Mouse (Mus musculus) bone marrow, adult 2 months (tissue): Measurements from ENCODE around the gene Nelfe. TPM values are rescaled to one million over a fixed set of nuclear protein-coding genes. Genes with fewer than 3 reads are reported as not detected.
"Not testable (repeated sequence)": the region's sequence is repeated elsewhere in the genome, so short reads cannot be mapped to it uniquely, and the experiment has no call there.

ENCODE experiments used
- H3K27ac ChIP-seq: fragments of 200-500 bp; 2 replicates; pipeline ENCODE4 v1.5.1; 2012; ENCODE audit warnings: low read depth, mild to moderate bottlenecking, control low read depth, inconsistent platforms, low read length; ENCODE audit not compliant: control insufficient read depth, poor library complexity, insufficient read depth
- H3K4me1 ChIP-seq: fragments of 200-500 bp; 2 replicates; pipeline ENCODE4 v1.6.1; 2011; ENCODE audit warnings: low read length; ENCODE audit not compliant: control insufficient read depth, insufficient read depth
- H3K4me3 ChIP-seq: fragments of 200-500 bp; replicated peaks from 2 replicates; pipeline ENCODE3; 2011; ENCODE audit warnings: mild to moderate bottlenecking, low read depth, low read length, control low read depth; ENCODE audit not compliant: control insufficient read depth
- CTCF ChIP-seq: fragments of 200-500 bp; IDR thresholded peaks from 2 replicates; pipeline ENCODE4 v1.5.1; 2011; ENCODE audit warnings: low read length, control low read depth; ENCODE audit not compliant: control insufficient read depth, insufficient read depth
- POLR2A ChIP-seq: fragments of 200-500 bp; IDR thresholded peaks from 2 replicates; pipeline ENCODE4 v1.6.1; 2011; ENCODE audit warnings: low read depth, mild to moderate bottlenecking, control low read depth, low read length, borderline replicate concordance; ENCODE audit not compliant: control insufficient read depth
- WGBS: fragments of 180-500 bp; shearing (Covaris S2); methylation state at CpG from one replicate; pipeline ENCODE4 v1.1.7; 2018; 5-methylcytosine and 5-hydroxymethylcytosine counted together
- polyA plus RNA-seq: library from polyadenylated mRNA; stranded (reverse); fragments of >200 nt; gene quantifications from 2 replicates; pipeline ENCODE4 v1.2.4, GENCODE M21; 2011; ENCODE audit warnings: low replicate concordance; ENCODE audit not compliant: missing spikeins, insufficient read depth, insufficient read length

Nelfe gene
- polyA plus RNA-seq, 1 experiment = 42.2 TPM

- no peak for TF ChIP-seq POLR2A
- no peak for TF ChIP-seq CTCF
- Histone ChIP-seq H3K27ac (peak overlapping the region; percentile 76), H3K4me1 (peaks cover 5% of the 10 kb centered on the region), H3K4me3 (peak overlapping the region; percentile 84)
- under 1% methylated on average over 5 of the region's 5 CpGs for WGBS
These were observed 49.7 kb downstream of the Nelfe start for GRCm38 (mm10) chr17:34899890-34900243.

- not testable (repeated sequence) for H3K27ac ChIP-seq, H3K4me1 ChIP-seq, H3K4me3 ChIP-seq
These were observed 50.6 kb downstream of the Nelfe start for GRCm38 (mm10) chr17:34900826-34901225.

- WGBS = 67% methylated on average over 10 of the region's 10 CpGs
- not testable (repeated sequence) for H3K27ac ChIP-seq, H3K4me1 ChIP-seq, H3K4me3 ChIP-seq
These were observed 51.8 kb downstream of the Nelfe start for GRCm38 (mm10) chr17:34901948-34902347.

- H3K27ac ChIP-seq = no peak overlapping the region
- WGBS = 91% methylated on average over 9 of the region's 9 CpGs
- no peak overlapping the region for H3K4me3 ChIP-seq
- TF ChIP-seq CTCF (no peak), POLR2A (no peak)
- no peaks in the 10 kb centered on the region for H3K4me1 ChIP-seq
These were observed 52.7 kb downstream of the Nelfe start for GRCm38 (mm10) chr17:34902895-34903294.

Other genes with a start within 250 kb of the Nelfe start
- 36.4 and 42.3 TPM in 2 replicates for gene Rnf5, start 246.7 kb upstream of the Nelfe start, polyA plus RNA-seq
- 37.4 and 66.7 TPM in 2 replicates for gene Agpat1, start 246.1 kb upstream of the Nelfe start, polyA plus RNA-seq
- 4.2 and 7.2 TPM in 2 replicates for gene Egfl8, start 234.4 kb upstream of the Nelfe start, polyA plus RNA-seq
- gene Ppt2, start 221.9 kb upstream of the Nelfe start, polyA plus RNA-seq = 12.6 and 16.6 TPM in 2 replicates
- 2.9 and 4.5 TPM in 2 replicates for gene Prrt1, start 220.9 kb upstream of the Nelfe start, polyA plus RNA-seq
- gene Fkbpl, start 205.6 kb upstream of the Nelfe start, polyA plus RNA-seq = 4.6 and 13.6 TPM in 2 replicates
- gene Atf6b, start 203.2 kb upstream of the Nelfe start, polyA plus RNA-seq = 22.4 and 40.2 TPM in 2 replicates
- 0.17 TPM in 1 of 2 replicates, not detected in the other for gene Tnxb, start 179.9 kb upstream of the Nelfe start, polyA plus RNA-seq
- 10.9 and 11.5 TPM in 2 replicates for gene C4b, start 106.5 kb upstream of the Nelfe start, polyA plus RNA-seq
- not detected in 2 replicates for gene Cyp21a1, start 45.8 kb upstream of the Nelfe start, polyA plus RNA-seq
- 44.0 and 63.6 TPM in 2 replicates for gene Stk19, start 13.4 kb upstream of the Nelfe start, polyA plus RNA-seq
- 52.4 and 73.3 TPM in 2 replicates for gene Dxo, start 13.4 kb upstream of the Nelfe start, polyA plus RNA-seq
- 31.0 and 67.7 TPM in 2 replicates for gene Skiv2l, start 181 bp upstream of the Nelfe start, polyA plus RNA-seq
- gene Cfb, start 12.1 kb downstream of the Nelfe start, polyA plus RNA-seq = 8.4 and 14.5 TPM in 2 replicates
- 2.8 and 5.7 TPM in 2 replicates for gene Zbtb12, start 29.1 kb downstream of the Nelfe start, polyA plus RNA-seq
- gene Gm20547, start 31.7 kb downstream of the Nelfe start, polyA plus RNA-seq = 2.0 TPM in 1 of 2 replicates, not detected in the other
- gene C2, start 47.9 kb downstream of the Nelfe start, polyA plus RNA-seq = 3.7 and 5.9 TPM in 2 replicates
- gene Ehmt2, start 48.1 kb downstream of the Nelfe start, polyA plus RNA-seq = 60.6 and 104 TPM in 2 replicates
- 1.3 TPM in 1 of 2 replicates, not detected in the other for gene Slc44a4, start 64.1 kb downstream of the Nelfe start, polyA plus RNA-seq
- gene Neu1, start 80.9 kb downstream of the Nelfe start, polyA plus RNA-seq = 18.1 and 33.6 TPM in 2 replicates
- 1.3 and 5.5 TPM in 2 replicates for gene Hspa1b, start 108.8 kb downstream of the Nelfe start, polyA plus RNA-seq
- not detected in 2 replicates for gene Gm20481, start 119.5 kb downstream of the Nelfe start, polyA plus RNA-seq
- 1.9 TPM in 1 of 2 replicates, not detected in the other for gene Hspa1a, start 121.8 kb downstream of the Nelfe start, polyA plus RNA-seq
- not detected in 2 replicates for gene Hspa1l, start 122.3 kb downstream of the Nelfe start, polyA plus RNA-seq
- gene Lsm2, start 131.5 kb downstream of the Nelfe start, polyA plus RNA-seq = 70.0 and 84.5 TPM in 2 replicates
- 117 and 158 TPM in 2 replicates for gene Vars, start 150.6 kb downstream of the Nelfe start, polyA plus RNA-seq
- gene Vwa7, start 166.2 kb downstream of the Nelfe start, polyA plus RNA-seq = 0.77 and 1.2 TPM in 2 replicates
- gene Sapcd1, start 177.6 kb downstream of the Nelfe start, polyA plus RNA-seq = 18.9 and 31.7 TPM in 2 replicates
- gene Msh5, start 196.4 kb downstream of the Nelfe start, polyA plus RNA-seq = 12.1 and 17.2 TPM in 2 replicates
- 76.2 and 141 TPM in 2 replicates for gene Clic1, start 199.6 kb downstream of the Nelfe start, polyA plus RNA-seq
- 12.5 and 15.2 TPM in 2 replicates for gene Ddah2, start 208.6 kb downstream of the Nelfe start, polyA plus RNA-seq
- 1.6 and 1.7 TPM in 2 replicates for gene Ly6g6c, start 215.0 kb downstream of the Nelfe start, polyA plus RNA-seq
- 16.5 and 35.6 TPM in 2 replicates for gene Mpig6b, start 215.8 kb downstream of the Nelfe start, polyA plus RNA-seq
- gene Ly6g6e, start 226.5 kb downstream of the Nelfe start, polyA plus RNA-seq = 1.3 TPM in 1 of 2 replicates, not detected in the other
- 9.2 and 26.2 TPM in 2 replicates for gene Ly6g6d, start 227.7 kb downstream of the Nelfe start, polyA plus RNA-seq
- gene Ly6g6f, start 235.2 kb downstream of the Nelfe start, polyA plus RNA-seq = 14.3 and 53.1 TPM in 2 replicates
- 48.7 and 73.1 TPM in 2 replicates for gene Abhd16a, start 238.9 kb downstream of the Nelfe start, polyA plus RNA-seq